Mouse (Mus musculus): ENCODE results near the gene Entpd2.

Gene Entpd2

GRCm38 (mm10) chr2:25429435-25430180 lies 33.9 kb downstream of the Entpd2 start:
- no peak for DNase-seq (ENCODE audit: low spot score in 2 of 2)

GRCm38 (mm10) chr2:25430395-25431233 lies 34.9 kb downstream of the Entpd2 start:
- DNase-seq (ENCODE audit: low spot score in 2 of 2) = no peak

- no peak for DNase-seq (ENCODE audit: low spot score in 2 of 2)
Observed at GRCm38 (mm10) chr2:25431308-25431855, 35.7 kb downstream of the Entpd2 start.

- DNase-seq (ENCODE audit: low spot score in 2 of 2) = no peak
Observed at GRCm38 (mm10) chr2:25432326-25433098, 36.8 kb downstream of the Entpd2 start.

GRCm38 (mm10) chr2:25433101-25433500 lies 37.4 kb downstream of the Entpd2 start:
- DNase-seq (ENCODE audit: low spot score in 2 of 2) = no peak

GRCm38 (mm10) chr2:25434292-25434691 lies 38.6 kb downstream of the Entpd2 start:
- no peak for DNase-seq (ENCODE audit: low spot score in 2 of 2)

- no peak for DNase-seq (ENCODE audit: low spot score in 2 of 2)
Observed at GRCm38 (mm10) chr2:25436286-25436820, 40.7 kb downstream of the Entpd2 start.

GRCm38 (mm10) chr2:25441067-25441466 lies 45.4 kb downstream of the Entpd2 start:
- no peak for DNase-seq (ENCODE audit: low spot score in 2 of 2)

- DNase-seq (ENCODE audit: low spot score in 2 of 2) = no peak
Observed at GRCm38 (mm10) chr2:25442682-25443081, 47.0 kb downstream of the Entpd2 start.
